Mouse (Mus musculus) limb, embryonic 13.5 days (tissue): ENCODE results near the gene Khdrbs1. TPM values are rescaled to one million over a fixed set of nuclear protein-coding genes. Genes with fewer than 3 reads are reported as not detected.
A peak's percentile ranks its signal among the peaks of the same experiment; 100 is the strongest.
"Not testable (repeated sequence)": the region's sequence is repeated elsewhere in the genome, so short reads cannot be mapped to it uniquely, and the experiment has no call there.

Experiments used
- ATAC-seq: fragments of 200-750 bp; cut with Nextera tagmentation; 2 replicates; pipeline ENCODE4 v1.8.0; 2017; ENCODE audit warnings: low read depth, moderate number of reproducible peaks, moderate TSS enrichment; ENCODE audit not compliant: low FRiP score
- H3K27ac ChIP-seq: fragments of 300-500 bp; sonication (generic); 2 replicates; pipeline ENCODE4 v1.5.1; 2015; ENCODE audit warnings: inconsistent platforms, mild to moderate bottlenecking, moderate library complexity
- H3K27me3 ChIP-seq: fragments of 300-500 bp; sonication (generic); 2 replicates; pipeline ENCODE4 v1.6.1; 2015; ENCODE audit warnings: mild to moderate bottlenecking, inconsistent platforms
- H3K36me3 ChIP-seq: fragments of 300-500 bp; sonication (generic); 2 replicates; pipeline ENCODE4 v1.6.1; 2015; ENCODE audit warnings: inconsistent platforms, mild to moderate bottlenecking, moderate library complexity
- H3K4me1 ChIP-seq: fragments of 300-500 bp; sonication (generic); 2 replicates; pipeline ENCODE4 v1.6.1; 2015; ENCODE audit warnings: inconsistent platforms
- H3K4me2 ChIP-seq: fragments of 300-500 bp; sonication (generic); replicated peaks from 2 replicates; pipeline ENCODE4 v1.6.1; 2015; ENCODE audit warnings: inconsistent platforms, mild to moderate bottlenecking, moderate library complexity
- H3K4me3 ChIP-seq: fragments of 300-500 bp; sonication (generic); 2 replicates; pipeline ENCODE4 v1.5.1; 2015; ENCODE audit warnings: moderate library complexity, mild to moderate bottlenecking, inconsistent platforms
- H3K9ac ChIP-seq: fragments of 300-500 bp; sonication (generic); 2 replicates; pipeline ENCODE4 v1.6.1; 2015; ENCODE audit warnings: mild to moderate bottlenecking, inconsistent platforms
- H3K9me3 ChIP-seq: fragments of 300-500 bp; sonication (generic); 2 replicates; pipeline ENCODE4 v1.6.1; 2016; ENCODE audit warnings: inconsistent platforms
- WGBS: fragments of 180-500 bp; shearing (Covaris S2); methylation state at CpG from one replicate; pipeline ENCODE4 v1.1.7; 2015; 5-methylcytosine and 5-hydroxymethylcytosine counted together
- polyA plus RNA-seq: library from polyadenylated mRNA; unstranded; fragments of >200 nt; fragmentation: Nextera tagmentation; extraction: Ambion mirVana; gene quantifications from 2 replicates; pipeline ENCODE4 v1.2.1, GENCODE M21; 2015

Gene Khdrbs1
- polyA plus RNA-seq, 1 experiment from 2014 or later: 145 TPM

GRCm38 (mm10) chr4:129770600-129770999 is 28.5 kb upstream of the Khdrbs1 start:
- WGBS: 49% methylated on average over 6 of the region's 6 CpGs
- Histone ChIP-seq H3K9me3 (no peaks in the 10 kb centered on the region), H3K4me2 (no peak overlapping the region), H3K36me3 (no peaks in the 10 kb centered on the region), H3K4me1 (peaks cover 30% of the 10 kb centered on the region), H3K9ac (no peak overlapping the region), H3K4me3 (no peak overlapping the region), H3K27me3 (no peaks in the 10 kb centered on the region), H3K27ac (no peak overlapping the region)
- no peak for ATAC-seq

GRCm38 (mm10) chr4:129768742-129769141 is 26.6 kb upstream of the Khdrbs1 start:
- not testable (repeated sequence) for H3K27me3 ChIP-seq, H3K36me3 ChIP-seq, H3K9me3 ChIP-seq, ATAC-seq, H3K4me3 ChIP-seq, H3K9ac ChIP-seq, H3K4me2 ChIP-seq, H3K27ac ChIP-seq
- peaks cover 20% of the 10 kb centered on the region for H3K4me1 ChIP-seq
- 72% methylated on average over 3 of the region's 3 CpGs for WGBS

GRCm38 (mm10) chr4:129767782-129768181 is 25.7 kb upstream of the Khdrbs1 start:
- no peak for ATAC-seq
- H3K27me3 ChIP-seq: no peaks in the 10 kb centered on the region
- H3K4me3 ChIP-seq: no peak overlapping the region
- WGBS: 89% methylated on average over 8 of the region's 8 CpGs
- H3K4me1 ChIP-seq: peaks cover 19% of the 10 kb centered on the region
- no peak overlapping the region for H3K27ac ChIP-seq
- no peaks in the 10 kb centered on the region for H3K9me3 ChIP-seq
- H3K4me2 ChIP-seq: no peak overlapping the region
- no peak overlapping the region for H3K9ac ChIP-seq
- no peaks in the 10 kb centered on the region for H3K36me3 ChIP-seq

DNA sequence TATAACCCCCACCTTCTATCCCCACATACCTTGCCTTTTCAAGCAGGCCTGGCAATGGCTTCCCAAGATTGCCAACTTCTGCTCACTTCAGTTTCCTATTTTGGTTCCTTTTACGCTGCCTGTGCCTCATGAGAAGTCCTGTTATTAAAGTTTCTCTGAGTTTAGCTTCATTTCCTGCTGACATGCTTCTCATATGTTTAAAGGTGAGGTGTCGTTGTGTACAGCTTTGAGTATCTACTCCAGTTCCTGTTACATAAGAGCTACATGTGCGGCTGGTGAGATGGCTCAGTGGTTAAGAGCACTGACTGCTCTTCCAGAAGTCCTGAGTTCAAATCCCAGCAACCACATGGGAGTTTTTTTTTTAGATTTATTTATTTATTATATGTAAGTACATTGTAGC is 23.2 kb upstream of the Khdrbs1 start:
- Histone ChIP-seq H3K27ac (no peak overlapping the region), H3K4me3 (no peak overlapping the region), H3K4me2 (no peak overlapping the region), H3K36me3 (no peaks in the 10 kb centered on the region), H3K27me3 (no peaks in the 10 kb centered on the region), H3K4me1 (no peaks in the 10 kb centered on the region), H3K9ac (no peak overlapping the region), H3K9me3 (no peaks in the 10 kb centered on the region)
- 76% methylated on average over 3 of the region's 3 CpGs for WGBS
- ATAC-seq: no peak

- not testable (repeated sequence) for ATAC-seq, H3K4me1 ChIP-seq, H3K4me3 ChIP-seq, H3K9ac ChIP-seq, H3K27ac ChIP-seq, H3K4me2 ChIP-seq, H3K9me3 ChIP-seq, H3K27me3 ChIP-seq, H3K36me3 ChIP-seq
- WGBS: 89% methylated on average over 1 of the region's 1 CpGs
These were observed 20.4 kb upstream of the Khdrbs1 start for GRCm38 (mm10) chr4:129762496-129762895.

DNA sequence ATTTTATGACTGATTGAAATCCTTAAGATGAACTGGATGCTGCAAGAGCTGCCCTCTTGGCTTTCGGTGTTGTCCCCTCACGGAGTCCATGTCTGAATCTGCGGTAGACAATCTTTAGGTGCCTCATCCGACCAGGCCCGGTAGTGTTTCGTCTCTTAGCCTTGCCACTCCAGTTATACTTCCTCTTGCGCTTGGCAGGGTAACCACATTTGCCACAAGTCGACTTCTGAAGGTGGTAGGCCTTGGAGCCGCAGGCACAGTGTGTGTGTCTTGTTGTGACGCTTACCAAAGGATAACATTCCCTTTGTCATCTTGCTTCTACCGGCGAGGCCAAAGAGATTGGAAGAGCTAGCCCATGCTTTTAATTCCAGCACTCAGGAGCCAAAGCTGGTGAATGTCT is 19.5 kb upstream of the Khdrbs1 start:
- Histone ChIP-seq H3K36me3 (no peaks in the 10 kb centered on the region), H3K27me3 (no peaks in the 10 kb centered on the region), H3K4me2 (no peak overlapping the region), H3K9ac (no peak overlapping the region), H3K4me3 (no peak overlapping the region), H3K27ac (no peak overlapping the region), H3K4me1 (peaks cover 8% of the 10 kb centered on the region; the same call in 1 of the 2 replicates), H3K9me3 (no peaks in the 10 kb centered on the region)
- WGBS: 95% methylated on average over 12 of the region's 12 CpGs
- no peak for ATAC-seq

DNA sequence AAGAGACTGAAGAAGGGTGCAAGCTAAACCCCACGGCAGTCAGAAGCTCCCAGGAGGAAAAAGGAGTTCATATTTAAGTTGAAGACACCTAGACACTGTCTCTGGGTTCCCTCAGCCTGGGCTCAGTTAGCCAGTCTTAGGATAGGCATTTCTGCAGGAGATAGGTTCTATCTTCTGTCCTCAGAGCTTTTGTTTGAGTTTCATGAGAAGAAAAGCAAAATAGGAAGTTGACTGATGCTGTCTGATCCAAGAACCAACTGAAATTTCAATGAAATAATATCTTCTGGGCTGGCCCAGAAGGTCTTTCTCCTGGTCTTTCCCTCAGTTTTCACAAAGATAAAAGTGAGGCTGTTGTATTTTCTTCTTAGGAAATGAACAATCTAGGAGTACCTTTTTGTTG is 13.4 kb upstream of the Khdrbs1 start:
- H3K4me1 ChIP-seq: peaks cover 8% of the 10 kb centered on the region; the same call in 1 of the 2 replicates
- no peak overlapping the region for H3K27ac ChIP-seq
- H3K9ac ChIP-seq: no peak overlapping the region
- no peaks in the 10 kb centered on the region for H3K36me3 ChIP-seq
- no peak overlapping the region for H3K4me3 ChIP-seq
- H3K27me3 ChIP-seq: peaks cover 4% of the 10 kb centered on the region; the same call in 1 of the 2 replicates
- H3K9me3 ChIP-seq: no peaks in the 10 kb centered on the region
- 77% methylated on average over 1 of the region's 1 CpGs for WGBS
- no peak overlapping the region for H3K4me2 ChIP-seq
- no peak for ATAC-seq

GRCm38 (mm10) chr4:129754742-129755141 is 12.6 kb upstream of the Khdrbs1 start:
- H3K36me3 ChIP-seq: no peaks in the 10 kb centered on the region
- H3K4me1 ChIP-seq: peaks cover 5% of the 10 kb centered on the region; the same call in 1 of the 2 replicates
- ATAC-seq: no peak
- H3K4me3 ChIP-seq: no peak overlapping the region
- 57% methylated on average over 3 of the region's 3 CpGs for WGBS
- no peak overlapping the region for H3K4me2 ChIP-seq
- H3K27ac ChIP-seq: no peak overlapping the region
- no peak overlapping the region for H3K9ac ChIP-seq
- peaks cover 4% of the 10 kb centered on the region; the same call in 1 of the 2 replicates for H3K27me3 ChIP-seq
- no peaks in the 10 kb centered on the region for H3K9me3 ChIP-seq

DNA sequence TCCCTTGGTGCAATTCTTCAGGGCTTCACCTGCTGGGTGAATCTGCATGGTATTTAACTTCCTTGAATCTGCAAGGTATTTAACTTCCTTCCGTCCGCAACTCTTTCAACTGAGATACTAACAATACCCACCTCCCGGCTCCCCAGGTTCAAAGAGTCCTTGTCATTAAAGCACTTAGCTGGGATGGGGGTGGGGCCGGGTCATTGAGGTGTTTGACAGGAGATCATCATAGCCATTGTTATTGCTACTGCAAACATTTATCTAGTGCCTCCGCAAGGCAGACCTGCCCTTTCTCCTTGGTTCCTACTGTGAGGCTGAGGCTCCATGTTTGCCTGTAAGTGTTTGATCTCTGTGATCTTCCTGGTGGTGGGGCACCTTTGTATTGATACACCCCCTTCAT is 8.3 kb upstream of the Khdrbs1 start:
- no peak overlapping the region for H3K4me2 ChIP-seq
- no peak overlapping the region for H3K9ac ChIP-seq
- peaks cover 4% of the 10 kb centered on the region; the same call in 1 of the 2 replicates for H3K27me3 ChIP-seq
- WGBS: 37% methylated on average over 5 of the region's 5 CpGs
- ATAC-seq: no peak
- H3K4me1 ChIP-seq: peaks cover 4% of the 10 kb centered on the region
- no peak overlapping the region for H3K4me3 ChIP-seq
- H3K36me3 ChIP-seq: no peaks in the 10 kb centered on the region
- no peak overlapping the region for H3K27ac ChIP-seq
- no peaks in the 10 kb centered on the region for H3K9me3 ChIP-seq

DNA sequence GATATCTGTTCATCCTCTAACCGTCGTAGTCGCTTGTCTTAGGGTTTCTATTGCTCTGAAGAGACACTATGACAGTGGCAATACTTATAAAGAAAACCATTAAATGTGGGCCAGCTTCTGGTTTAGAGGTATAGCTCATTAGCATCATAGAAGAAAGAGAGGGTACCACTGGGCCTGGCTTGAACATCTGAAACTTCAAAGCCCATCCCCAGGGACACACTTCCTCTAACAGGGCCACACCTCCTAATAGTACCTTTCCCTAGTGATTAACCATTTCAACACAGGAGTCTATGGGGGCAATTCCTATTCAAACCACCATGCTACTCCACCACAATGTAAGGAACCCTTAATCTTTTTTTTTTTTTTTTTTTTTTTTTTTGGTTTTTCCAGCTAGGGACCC is 4.5 kb upstream of the Khdrbs1 start:
- no peak for ATAC-seq
- H3K9ac ChIP-seq: no peak overlapping the region
- peaks cover 4% of the 10 kb centered on the region; the same call in 1 of the 2 replicates for H3K27me3 ChIP-seq
- WGBS: 65% methylated on average over 3 of the region's 3 CpGs
- no peak overlapping the region for H3K4me3 ChIP-seq
- H3K4me2 ChIP-seq: no peak overlapping the region
- H3K9me3 ChIP-seq: no peaks in the 10 kb centered on the region
- no peaks in the 10 kb centered on the region for H3K36me3 ChIP-seq
- H3K27ac ChIP-seq: no peak overlapping the region
- peaks cover 12% of the 10 kb centered on the region for H3K4me1 ChIP-seq

- WGBS: 74% methylated on average over 1 of the region's 1 CpGs
- no peak overlapping the region for H3K27ac ChIP-seq
- H3K4me2 ChIP-seq: no peak overlapping the region
- H3K27me3 ChIP-seq: peaks cover 4% of the 10 kb centered on the region; the same call in 1 of the 2 replicates
- H3K4me1 ChIP-seq: peaks cover 12% of the 10 kb centered on the region
- ATAC-seq: no peak
- no peak overlapping the region for H3K4me3 ChIP-seq
- H3K9me3 ChIP-seq: no peaks in the 10 kb centered on the region
- no peak overlapping the region for H3K9ac ChIP-seq
- no peaks in the 10 kb centered on the region for H3K36me3 ChIP-seq
These were observed 4.0 kb upstream of the Khdrbs1 start for GRCm38 (mm10) chr4:129746106-129746505.

DNA sequence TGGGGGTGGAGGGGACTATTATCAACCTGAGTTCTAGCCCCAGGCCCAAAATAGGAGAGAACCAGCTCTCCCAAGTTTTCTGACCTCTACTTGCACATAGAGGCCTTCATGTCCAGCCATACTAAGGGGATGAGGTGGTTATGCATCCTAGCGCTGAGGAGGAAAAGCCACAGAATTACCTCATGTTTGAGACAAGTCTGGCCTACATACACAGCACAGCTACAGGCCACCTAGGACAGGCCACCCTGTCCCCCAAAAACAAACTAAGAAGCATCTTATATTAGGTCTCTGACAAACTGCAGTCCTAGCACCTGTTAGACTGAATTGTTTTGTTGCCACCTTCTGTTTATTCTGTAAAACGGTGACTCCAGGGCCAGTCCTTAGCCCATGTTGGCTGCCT is 1.4 kb upstream of the Khdrbs1 start:
- peak overlapping the region; percentile 99 for H3K27ac ChIP-seq
- 33% methylated on average over 2 of the region's 2 CpGs for WGBS
- H3K27me3 ChIP-seq: no peaks in the 10 kb centered on the region
- ATAC-seq: no peak
- no peaks in the 10 kb centered on the region; the same call in 1 of the 2 replicates for H3K36me3 ChIP-seq
- H3K4me3 ChIP-seq: peak overlapping the region; percentile 100
- H3K9me3 ChIP-seq: no peaks in the 10 kb centered on the region
- H3K4me1 ChIP-seq: peaks cover 27% of the 10 kb centered on the region
- peak overlapping the region; percentile 82 for H3K9ac ChIP-seq
- H3K4me2 ChIP-seq: peak overlapping the region; percentile 66

- no peak for ATAC-seq
- no peaks in the 10 kb centered on the region for H3K27me3 ChIP-seq
- H3K4me1 ChIP-seq: peaks cover 31% of the 10 kb centered on the region
- H3K4me3 ChIP-seq: peak overlapping the region; percentile 100
- H3K9ac ChIP-seq: peak overlapping the region; percentile 82
- H3K27ac ChIP-seq: peak overlapping the region; percentile 99
- no peaks in the 10 kb centered on the region for H3K9me3 ChIP-seq
- no peaks in the 10 kb centered on the region; the same call in 1 of the 2 replicates for H3K36me3 ChIP-seq
- peak overlapping the region; percentile 66 for H3K4me2 ChIP-seq
- WGBS: 8% methylated on average over 7 of the region's 7 CpGs
These were observed 897 bp upstream of the Khdrbs1 start for GRCm38 (mm10) chr4:129743010-129743390.
